Mouse (Mus musculus): ENCODE measurements around the gene Wwc1.
"Not testable (repeated sequence)": the region's sequence is repeated elsewhere in the genome, so short reads cannot be mapped to it uniquely, and the experiment has no call there.

Gene Wwc1

DNA sequence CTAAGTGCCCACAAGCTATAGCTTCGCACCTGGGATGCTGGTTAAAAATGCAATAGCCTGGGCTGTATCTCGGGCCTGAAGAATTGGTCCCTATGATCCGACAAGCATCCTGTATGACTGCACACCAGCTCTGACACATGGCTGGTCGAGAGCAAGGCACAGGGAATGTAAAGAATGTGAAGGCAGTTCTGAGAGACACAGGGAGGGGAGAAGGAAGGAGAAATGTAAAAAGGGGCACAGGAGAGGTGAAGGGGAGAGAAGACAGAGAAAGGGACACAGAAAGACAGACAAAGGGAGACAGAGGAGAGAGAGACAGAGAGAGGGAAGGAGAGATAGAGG is 101.8 kb downstream of the Wwc1 start:
- no peak for DNase-seq (ENCODE audit: low spot score)

GRCm38 (mm10) chr11:35877651-35878558 is 102.4 kb downstream of the Wwc1 start:
- no peak for DNase-seq (ENCODE audit: low spot score)

GRCm38 (mm10) chr11:35873624-35874244 is 106.6 kb downstream of the Wwc1 start:
- no peak for DNase-seq (ENCODE audit: low spot score)

GRCm38 (mm10) chr11:35870961-35871360 is 109.4 kb downstream of the Wwc1 start:
- DNase-seq (ENCODE audit: low spot score), result no peak

GRCm38 (mm10) chr11:35866140-35866539 is 114.2 kb downstream of the Wwc1 start:
- no peak for DNase-seq (ENCODE audit: low spot score)

- DNase-seq (ENCODE audit: low spot score), result peak; percentile 10
Observed at GRCm38 (mm10) chr11:35864981-35865604, 115.2 kb downstream of the Wwc1 start.

DNA sequence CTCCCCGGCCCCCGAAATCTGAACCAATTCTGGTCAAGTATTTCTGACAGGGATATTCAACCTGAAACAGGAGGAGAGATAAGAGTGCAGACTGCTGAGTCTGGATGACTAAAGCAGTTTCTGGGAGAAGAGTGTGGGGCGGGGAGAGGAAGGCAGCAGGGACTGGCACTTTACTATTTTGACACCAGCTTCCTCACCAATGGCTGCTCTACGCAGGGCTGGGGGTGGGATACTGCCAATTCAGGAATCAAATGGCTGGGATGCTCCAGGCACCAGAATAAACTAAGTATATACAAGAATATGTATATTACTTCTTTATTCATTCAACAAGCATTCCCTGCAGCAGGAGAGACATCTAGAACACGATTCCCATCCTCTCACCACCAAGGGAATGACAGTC is 116.7 kb downstream of the Wwc1 start:
- no peak for DNase-seq (ENCODE audit: low spot score)

- no peak for DNase-seq (ENCODE audit: low spot score)
Observed at GRCm38 (mm10) chr11:35857395-35858067, 122.8 kb downstream of the Wwc1 start.

DNA sequence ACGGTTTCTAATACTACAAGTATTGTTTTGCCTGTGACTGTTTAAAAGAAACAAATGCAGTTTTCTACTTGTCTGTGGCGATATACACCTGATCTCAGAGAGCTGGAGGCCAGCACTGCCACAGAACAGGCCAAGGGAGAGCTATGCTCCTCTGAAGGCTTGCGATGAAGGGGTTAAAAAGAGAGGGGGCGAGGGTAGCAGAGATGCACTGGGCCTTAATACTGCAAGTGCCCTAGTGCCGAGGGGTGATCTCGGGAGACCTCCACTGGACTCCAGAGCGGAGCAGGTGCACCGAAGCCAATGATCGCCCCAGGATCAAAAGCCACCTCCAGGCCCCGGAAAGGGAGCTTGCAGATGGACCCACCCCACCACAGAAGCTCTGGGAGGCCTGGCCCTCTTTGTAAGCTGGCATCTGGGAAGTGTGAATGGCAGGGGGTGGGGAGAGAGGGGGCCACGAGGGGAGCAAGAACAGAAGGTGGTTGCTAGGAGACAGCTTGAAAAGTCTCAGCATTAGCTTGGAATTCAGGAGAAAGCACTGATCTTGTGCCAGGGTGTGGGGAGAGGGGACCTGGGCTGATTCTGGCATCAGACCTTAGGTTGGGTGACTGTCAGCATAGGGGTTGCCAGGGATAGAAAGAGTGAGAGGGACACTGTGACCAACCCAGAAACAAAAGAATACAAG is 123.8 kb downstream of the Wwc1 start:
- no peak for DNase-seq (ENCODE audit: low spot score)

- DNase-seq (ENCODE audit: low spot score), result no peak
Observed at GRCm38 (mm10) chr11:35855567-35855966, 124.8 kb downstream of the Wwc1 start.

DNA sequence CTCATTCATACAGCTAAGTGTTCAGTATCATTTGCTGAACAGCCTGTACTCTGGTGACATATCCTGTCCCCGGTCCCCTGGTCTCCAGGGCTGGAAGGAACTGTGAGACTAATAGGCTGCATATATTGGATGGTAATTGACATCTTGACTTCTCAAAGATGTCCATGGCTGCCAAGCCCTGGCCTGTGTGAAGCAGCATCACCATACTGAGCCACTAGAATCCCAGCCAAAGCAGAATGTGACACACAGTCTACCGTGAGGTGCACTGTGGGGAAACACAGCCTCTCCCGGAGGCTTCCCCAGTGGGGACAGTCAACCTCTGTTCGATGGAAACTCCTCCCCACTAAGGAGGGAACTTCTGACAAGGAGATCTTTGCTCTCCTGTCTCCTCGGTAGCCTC is 125.4 kb downstream of the Wwc1 start:
- no peak for DNase-seq (ENCODE audit: low spot score)

GRCm38 (mm10) chr11:35853651-35854050 is 126.7 kb downstream of the Wwc1 start:
- no peak for DNase-seq (ENCODE audit: low spot score)

GRCm38 (mm10) chr11:35852731-35853130 is 127.6 kb downstream of the Wwc1 start:
- DNase-seq (ENCODE audit: low spot score), result no peak

GRCm38 (mm10) chr11:35844299-35844698 is 136.0 kb downstream of the Wwc1 start:
- no peak for DNase-seq (ENCODE audit: low spot score)

- not testable (repeated sequence) for DNase-seq (ENCODE audit: low spot score)
Observed at GRCm38 (mm10) chr11:35842560-35842959, 137.8 kb downstream of the Wwc1 start.

DNA sequence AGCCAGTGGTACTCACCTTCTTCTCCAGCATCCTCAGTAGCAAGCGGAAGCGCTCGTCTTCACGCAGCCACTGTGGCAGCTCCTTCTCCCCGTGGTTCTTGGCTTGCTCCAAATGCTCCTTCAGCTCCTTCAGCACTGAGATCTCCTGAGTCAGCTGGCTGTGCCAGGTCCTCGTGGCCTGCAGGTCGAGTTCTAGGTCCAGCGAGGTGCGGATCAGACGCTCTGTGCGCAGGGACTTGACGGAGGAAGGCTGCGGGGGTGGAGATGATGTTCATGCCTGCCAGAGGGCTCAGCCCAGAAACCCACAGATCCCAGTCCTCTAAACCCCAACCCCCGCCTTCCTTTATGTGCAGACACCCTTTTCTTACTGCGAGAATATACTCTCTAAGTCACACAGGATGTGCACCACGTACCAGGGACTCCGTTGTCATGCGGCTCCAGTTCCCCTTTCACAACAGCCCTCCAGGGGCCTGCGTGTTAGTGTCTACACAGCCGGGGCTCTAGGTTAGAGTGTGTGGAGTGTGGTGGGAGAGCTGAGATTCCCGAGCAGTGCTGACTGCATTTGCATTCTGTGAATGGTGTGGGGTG is 138.5 kb downstream of the Wwc1 start:
- DNase-seq (ENCODE audit: low spot score), result no peak

DNA sequence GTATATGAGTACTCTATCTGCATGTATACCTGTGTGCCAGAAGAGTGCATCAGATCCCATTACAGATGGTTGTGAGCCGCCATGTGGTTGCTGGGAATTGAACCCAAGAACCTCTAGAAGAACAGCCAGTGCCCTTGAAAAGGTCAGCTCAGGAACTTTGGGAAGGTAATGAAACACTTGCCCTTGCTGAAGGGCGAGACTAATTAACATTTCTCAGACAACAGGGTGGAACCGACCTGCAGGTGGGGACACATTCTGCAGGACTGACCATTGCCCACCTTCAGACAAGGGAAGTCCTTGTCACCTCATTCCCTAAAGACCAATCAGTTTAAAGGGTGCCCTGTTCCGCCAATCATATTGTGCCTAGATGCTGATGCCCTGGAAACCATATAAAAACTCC is 139.5 kb downstream of the Wwc1 start:
- not testable (repeated sequence) for DNase-seq (ENCODE audit: low spot score)

DNA sequence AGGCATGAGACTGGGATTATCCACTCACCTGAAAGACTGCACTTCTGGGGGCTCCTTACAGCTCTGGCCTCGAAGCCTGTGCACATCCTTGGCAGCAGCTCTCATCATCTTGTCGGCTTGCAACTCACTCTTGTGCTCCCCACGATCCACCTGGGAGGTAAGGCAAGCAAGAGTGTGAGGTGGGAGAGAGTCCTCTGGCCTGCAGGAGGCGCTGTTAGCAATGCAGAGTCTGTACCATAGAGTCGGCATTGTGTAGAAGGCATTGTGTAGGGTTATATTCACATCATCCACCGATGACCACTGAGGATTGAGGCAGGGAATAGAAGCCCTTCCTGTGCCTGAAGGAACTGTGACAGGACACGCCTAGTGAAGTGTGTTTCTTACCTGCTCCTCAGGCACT is 140.0 kb downstream of the Wwc1 start:
- DNase-seq (ENCODE audit: low spot score), result no peak

DNA sequence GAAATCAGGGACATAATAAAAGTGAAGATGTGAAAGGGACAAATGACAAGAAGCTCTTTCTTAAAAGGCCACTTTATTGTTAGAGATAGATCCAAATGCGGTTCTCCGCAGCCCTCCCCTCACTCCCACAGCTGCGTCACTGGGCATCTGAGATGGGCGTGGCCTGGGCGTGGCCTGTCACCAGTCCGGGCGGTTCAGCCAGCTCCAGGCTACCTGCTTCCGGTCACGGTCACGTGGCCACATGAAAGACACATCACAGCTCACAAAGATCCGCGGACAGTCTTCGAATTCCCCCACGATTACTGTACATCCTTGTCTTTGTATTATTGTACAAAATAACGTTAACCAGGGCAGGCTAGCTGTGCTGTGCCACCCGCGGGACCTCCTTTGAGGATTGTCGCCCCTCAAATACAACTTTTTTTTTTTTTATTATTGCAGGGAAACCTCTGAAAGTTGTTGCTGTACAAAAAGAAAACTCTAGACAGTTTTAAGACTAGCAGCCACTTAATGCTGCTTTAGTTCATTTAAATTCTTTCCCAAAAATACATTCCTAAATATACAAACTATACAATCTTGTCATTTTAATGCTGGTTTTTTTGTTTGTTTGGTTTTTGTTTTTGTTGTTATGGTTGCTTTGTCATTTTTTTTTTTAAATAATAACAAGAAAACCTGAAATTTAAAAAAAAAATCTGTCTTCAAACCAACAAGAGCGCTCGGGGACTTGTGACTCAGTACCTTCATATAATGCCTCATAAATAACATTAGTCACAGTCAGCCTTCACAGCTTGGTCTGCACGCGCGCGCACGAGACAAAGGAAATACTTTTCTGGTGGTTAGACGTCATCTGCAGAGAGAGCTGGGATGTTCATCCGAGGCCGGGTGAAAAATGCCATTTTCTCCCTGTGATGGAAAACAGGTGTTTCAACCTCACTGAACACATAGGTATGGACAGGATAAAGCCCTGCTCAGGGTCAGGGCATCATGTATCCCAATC is 141.7 kb downstream of the Wwc1 start:
- peak; percentile 88 for DNase-seq (ENCODE audit: low spot score)

Data from ovary, adult 18-20 months (tissue).